Mouse (Mus musculus) neural tube, embryonic 14.5 days (tissue): Measurements from ENCODE around the gene Dner. TPM values are rescaled to one million over a fixed set of nuclear protein-coding genes. Genes with fewer than 3 reads are reported as not detected.
A peak's percentile ranks its signal among the peaks of the same experiment; 100 is the strongest.

Experiments
- ATAC-seq: fragments of 200-750 bp; cut with Nextera tagmentation; 2 replicates; pipeline ENCODE4 v1.8.0; 2017; ENCODE audit warnings: low read depth, mild to moderate bottlenecking, moderate TSS enrichment, moderate library complexity
- H3K27ac ChIP-seq: fragments of 300-500 bp; sonication (generic); 2 replicates; pipeline ENCODE4 v1.5.1; 2014; ENCODE audit warnings: low read depth, mild to moderate bottlenecking, control low read depth, low read length, moderate library complexity, mixed read lengths
- H3K27me3 ChIP-seq: fragments of 300-500 bp; sonication (generic); 2 replicates; pipeline ENCODE4 v1.6.1; 2014; ENCODE audit warnings: low read length; ENCODE audit not compliant: control insufficient read depth, insufficient read depth
- H3K36me3 ChIP-seq: fragments of 300-500 bp; sonication (generic); 2 replicates; pipeline ENCODE4 v1.6.1; 2014; ENCODE audit warnings: low read length, mixed read lengths; ENCODE audit not compliant: control insufficient read depth, insufficient read depth
- H3K4me1 ChIP-seq: fragments of 300-500 bp; sonication (generic); 2 replicates; pipeline ENCODE4 v1.6.1; 2014; ENCODE audit warnings: low read length; ENCODE audit not compliant: control insufficient read depth, insufficient read depth
- H3K4me2 ChIP-seq: fragments of 300-500 bp; sonication (generic); 2 replicates; pipeline ENCODE4 v1.6.1; 2014; ENCODE audit warnings: mild to moderate bottlenecking, low read depth, low read length, control low read depth
- H3K4me3 ChIP-seq: fragments of 300-500 bp; sonication (generic); 2 replicates; pipeline ENCODE4 v1.5.1; 2014; ENCODE audit warnings: low read depth, low read length, control low read depth, mixed read lengths
- H3K9ac ChIP-seq: fragments of 300-500 bp; sonication (generic); replicated peaks from 2 replicates; pipeline ENCODE4 v1.6.1; 2014; ENCODE audit warnings: low read depth, mild to moderate bottlenecking, control low read depth, low read length, mixed read lengths
- H3K9me3 ChIP-seq: fragments of 300-500 bp; sonication (generic); 2 replicates; pipeline ENCODE4 v1.6.1; 2016; ENCODE audit warnings: low read length; ENCODE audit not compliant: control insufficient read depth
- WGBS: fragments of 180-500 bp; shearing (Covaris S2); extraction: QIAGEN DNeasy Blood & Tissue Kit; methylation state at CpG from one replicate; pipeline ENCODE4 v1.1.7; 2014; 5-methylcytosine and 5-hydroxymethylcytosine counted together
- polyA plus RNA-seq: library from polyadenylated mRNA; unstranded; fragments of >200 nt; fragmentation: Nextera tagmentation; extraction: Ambion mirVana; gene quantifications from 2 replicates; pipeline ENCODE4 v1.2.1, GENCODE M21; 2014

Dner gene
- polyA plus RNA-seq, 1 experiment from 2014 or later, result 342 TPM

DNA sequence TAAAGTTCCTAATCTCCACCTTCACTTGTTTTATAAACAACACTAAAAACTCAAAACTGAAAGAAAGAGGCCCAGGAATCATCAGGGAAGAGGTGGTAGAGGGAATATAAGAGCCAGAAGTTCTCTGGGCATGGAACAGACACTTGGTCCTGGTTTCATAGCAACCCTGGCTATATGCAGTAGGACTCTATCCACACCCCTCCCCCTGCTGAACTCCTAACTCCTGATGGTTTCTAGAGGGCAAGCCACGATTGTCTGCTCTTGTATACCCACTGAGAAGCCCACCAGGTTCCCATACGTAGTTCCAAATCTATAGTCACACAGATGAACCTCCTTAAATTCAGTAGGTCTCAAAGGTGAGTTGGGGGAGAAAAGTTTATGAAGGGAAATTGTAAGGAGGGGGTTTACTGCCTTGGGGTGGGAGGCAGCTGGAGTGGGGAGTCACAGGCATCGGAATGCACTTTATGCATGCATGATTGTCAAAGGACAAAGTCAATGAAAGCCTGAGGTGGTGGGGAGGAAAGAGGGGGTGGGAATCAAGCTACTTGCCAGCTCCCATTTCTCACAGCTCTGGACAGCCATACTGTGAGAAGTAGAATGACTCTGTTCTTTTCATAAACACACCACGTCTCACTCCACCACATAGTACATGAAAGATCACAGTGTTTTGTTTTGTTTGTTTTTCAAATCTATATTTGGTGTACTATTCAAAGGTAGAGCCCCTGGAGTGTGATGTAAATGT lies 31.5 kb downstream of the Dner start:
- no peaks in the 10 kb centered on the region for H3K27me3 ChIP-seq
- no peak overlapping the region for H3K4me2 ChIP-seq
- no peak overlapping the region for H3K4me3 ChIP-seq
- no peaks in the 10 kb centered on the region for H3K9me3 ChIP-seq
- peaks cover 13% of the 10 kb centered on the region; the same call in 1 of the 2 replicates for H3K4me1 ChIP-seq
- H3K27ac ChIP-seq, result no peak overlapping the region
- no peaks in the 10 kb centered on the region for H3K36me3 ChIP-seq
- H3K9ac ChIP-seq, result no peak overlapping the region
- WGBS, result 20% methylated on average over 4 of the region's 4 CpGs
- peak; percentile 75 for ATAC-seq

DNA sequence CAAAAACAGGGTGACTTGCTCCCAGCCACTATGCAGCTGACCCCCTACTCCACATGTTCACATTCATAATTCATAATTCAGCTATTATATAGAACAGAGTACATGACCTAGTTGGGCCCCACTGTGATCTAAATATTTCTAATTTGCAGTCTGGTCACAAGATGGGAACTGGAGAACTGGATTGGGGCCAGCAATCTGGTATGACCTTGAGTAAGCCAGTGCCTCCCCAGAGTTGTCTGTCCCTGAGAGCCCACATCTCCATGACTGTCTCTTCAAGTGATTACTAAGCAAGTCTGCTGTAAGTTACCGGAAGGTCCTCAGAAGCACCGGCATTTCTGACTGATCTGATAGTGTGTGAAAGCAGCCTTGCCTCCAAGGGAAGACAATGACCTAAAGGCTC lies 49.2 kb downstream of the Dner start:
- WGBS, result 89% methylated on average over 2 of the region's 2 CpGs
- H3K27ac ChIP-seq, result no peak overlapping the region
- no peak overlapping the region for H3K4me3 ChIP-seq
- H3K27me3 ChIP-seq, result no peaks in the 10 kb centered on the region
- H3K36me3 ChIP-seq, result no peaks in the 10 kb centered on the region
- no peak overlapping the region for H3K4me2 ChIP-seq
- H3K9me3 ChIP-seq, result no peaks in the 10 kb centered on the region
- ATAC-seq, result no peak
- H3K9ac ChIP-seq, result no peak overlapping the region
- H3K4me1 ChIP-seq, result no peaks in the 10 kb centered on the region

DNA sequence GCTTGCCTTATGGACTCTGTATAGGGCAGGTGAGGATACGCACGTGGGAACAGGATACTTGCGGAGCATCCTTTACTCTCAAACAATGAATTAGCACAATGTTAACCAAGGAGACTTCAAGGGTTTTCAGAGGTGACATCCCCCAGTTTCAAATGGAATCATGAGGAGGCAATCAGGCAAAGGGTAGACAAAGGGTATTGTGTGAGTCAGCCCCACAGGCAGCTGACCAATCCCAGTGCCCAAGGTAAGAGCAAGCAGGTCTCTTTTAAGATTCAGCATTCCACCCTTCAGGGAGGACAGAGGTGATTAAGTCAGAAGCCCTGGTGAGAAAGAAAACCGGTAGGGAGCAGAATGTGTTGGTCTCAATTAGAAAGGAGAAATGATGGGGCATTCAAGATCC lies 55.6 kb downstream of the Dner start:
- no peak overlapping the region for H3K4me2 ChIP-seq
- no peak overlapping the region for H3K4me3 ChIP-seq
- no peaks in the 10 kb centered on the region for H3K36me3 ChIP-seq
- H3K4me1 ChIP-seq, result peaks cover 11% of the 10 kb centered on the region; the same call in 1 of the 2 replicates
- H3K27me3 ChIP-seq, result no peaks in the 10 kb centered on the region
- no peaks in the 10 kb centered on the region for H3K9me3 ChIP-seq
- 61% methylated on average over 4 of the region's 4 CpGs for WGBS
- H3K27ac ChIP-seq, result no peak overlapping the region
- ATAC-seq, result no peak
- no peak overlapping the region for H3K9ac ChIP-seq

DNA sequence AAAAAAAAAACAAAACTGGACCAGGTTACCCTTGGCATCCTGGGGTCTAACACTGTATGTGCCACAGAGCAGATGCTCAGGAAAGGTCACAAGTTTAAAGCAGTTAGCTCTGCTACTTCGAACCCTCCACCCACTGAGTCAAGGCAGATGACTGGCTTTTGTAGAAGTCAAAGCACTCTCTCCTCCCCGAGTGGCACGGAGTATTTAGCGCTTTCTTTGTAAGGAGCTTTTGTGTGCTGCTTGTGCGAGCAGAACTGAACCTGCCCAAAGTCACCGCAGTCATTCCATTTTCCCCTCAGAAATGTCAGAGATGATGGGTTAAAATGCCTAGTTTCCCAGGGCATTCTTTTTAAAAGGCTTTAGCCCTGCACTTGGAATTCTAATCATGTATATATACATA lies 59.1 kb downstream of the Dner start:
- no peak for ATAC-seq
- no peak overlapping the region for H3K4me2 ChIP-seq
- H3K4me3 ChIP-seq, result no peak overlapping the region
- no peak overlapping the region for H3K9ac ChIP-seq
- no peaks in the 10 kb centered on the region for H3K9me3 ChIP-seq
- H3K27ac ChIP-seq, result no peak overlapping the region
- peaks cover 11% of the 10 kb centered on the region; the same call in 1 of the 2 replicates for H3K4me1 ChIP-seq
- H3K27me3 ChIP-seq, result no peaks in the 10 kb centered on the region
- WGBS, result 10% methylated on average over 6 of the region's 6 CpGs
- no peaks in the 10 kb centered on the region for H3K36me3 ChIP-seq

DNA sequence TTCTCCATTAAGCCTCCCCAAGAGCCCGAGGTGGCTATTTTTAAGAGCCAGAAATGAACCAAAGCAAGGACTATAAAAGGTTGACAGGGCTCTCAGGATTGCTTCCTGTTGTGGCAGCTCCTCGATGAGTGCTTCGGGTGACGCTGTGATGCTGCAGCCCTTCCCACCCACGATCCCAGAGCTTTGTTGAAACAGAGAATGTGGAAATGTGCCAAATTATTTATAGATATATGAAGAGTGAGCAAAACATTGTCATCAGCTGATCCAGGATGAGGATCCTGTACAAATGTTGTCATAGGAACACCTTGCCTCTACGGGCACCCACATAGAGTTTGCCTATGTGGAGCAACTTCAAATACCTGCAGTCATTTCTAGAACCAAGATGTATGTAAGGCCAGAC lies 67.8 kb downstream of the Dner start:
- no peak overlapping the region for H3K4me2 ChIP-seq
- no peak for ATAC-seq
- no peak overlapping the region for H3K4me3 ChIP-seq
- WGBS, result 77% methylated on average over 6 of the region's 6 CpGs
- peaks cover 5% of the 10 kb centered on the region; the same call in 1 of the 2 replicates for H3K4me1 ChIP-seq
- no peaks in the 10 kb centered on the region for H3K36me3 ChIP-seq
- H3K9ac ChIP-seq, result no peak overlapping the region
- no peak overlapping the region for H3K27ac ChIP-seq
- no peaks in the 10 kb centered on the region for H3K9me3 ChIP-seq
- H3K27me3 ChIP-seq, result no peaks in the 10 kb centered on the region

DNA sequence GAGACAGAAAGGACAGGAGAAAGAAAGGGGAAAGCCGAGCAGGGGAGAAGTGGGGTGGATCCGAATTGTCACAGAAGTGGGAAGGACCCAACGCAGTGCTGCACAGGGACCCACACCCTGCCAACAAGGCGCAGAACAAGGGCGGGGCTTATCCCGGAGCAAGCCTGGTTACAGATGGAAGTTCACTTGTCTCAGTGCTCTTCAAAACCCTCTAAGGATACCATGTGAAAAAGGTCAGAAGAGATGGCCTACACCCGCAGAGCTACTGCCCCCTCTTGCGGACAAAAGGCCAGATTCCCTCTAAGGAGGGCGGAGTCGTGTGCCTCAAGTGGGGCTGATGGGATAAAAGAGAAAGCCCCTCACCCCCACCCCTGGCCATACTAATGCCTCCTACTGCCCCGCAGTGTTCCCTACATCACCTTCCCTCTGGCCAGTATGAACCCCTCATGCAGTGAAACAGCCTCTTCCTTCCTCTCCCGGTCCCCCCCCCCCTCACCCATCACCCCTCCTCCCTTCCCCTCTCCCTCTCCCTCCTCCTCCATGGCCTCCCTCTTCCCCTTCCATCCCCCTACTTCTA lies 73.0 kb downstream of the Dner start:
- Histone ChIP-seq H3K4me3 (no peak overlapping the region), H3K4me2 (no peak overlapping the region), H3K9me3 (no peaks in the 10 kb centered on the region), H3K36me3 (no peaks in the 10 kb centered on the region), H3K9ac (no peak overlapping the region), H3K27ac (peak overlapping the region; percentile 34; the same call in 1 of the 2 replicates), H3K27me3 (no peaks in the 10 kb centered on the region), H3K4me1 (peaks cover 33% of the 10 kb centered on the region)
- ATAC-seq, result peak; percentile 16; the same call in 1 of the 2 replicates
- 32% methylated on average over 11 of the region's 12 CpGs for WGBS

DNA sequence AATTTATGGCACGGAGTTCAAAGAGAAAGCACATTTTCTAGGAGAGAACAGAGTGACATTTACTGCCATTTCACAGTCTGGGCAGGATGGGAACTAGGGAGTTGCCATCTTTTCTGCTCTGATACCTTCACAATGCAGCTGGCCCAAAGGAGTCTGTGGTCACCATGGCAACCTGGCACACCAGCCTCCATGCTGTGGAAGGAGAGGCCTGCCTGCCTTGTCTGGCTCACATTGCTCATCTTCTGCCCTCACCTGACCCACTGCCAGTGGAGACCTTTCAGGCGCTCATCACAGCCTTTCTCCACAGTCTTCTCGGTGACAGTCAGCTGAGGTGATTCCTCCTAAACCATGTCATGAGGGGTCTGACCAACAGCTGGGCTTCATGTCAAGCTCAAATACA lies 74.7 kb downstream of the Dner start:
- Histone ChIP-seq H3K27me3 (no peaks in the 10 kb centered on the region), H3K9me3 (no peaks in the 10 kb centered on the region), H3K4me2 (no peak overlapping the region), H3K4me1 (peaks cover 40% of the 10 kb centered on the region), H3K4me3 (no peak overlapping the region), H3K9ac (peak overlapping the region; percentile 22), H3K36me3 (no peaks in the 10 kb centered on the region), H3K27ac (peak overlapping the region; percentile 81)
- peak; percentile 92 for ATAC-seq
- 18% methylated on average over 3 of the region's 3 CpGs for WGBS

DNA sequence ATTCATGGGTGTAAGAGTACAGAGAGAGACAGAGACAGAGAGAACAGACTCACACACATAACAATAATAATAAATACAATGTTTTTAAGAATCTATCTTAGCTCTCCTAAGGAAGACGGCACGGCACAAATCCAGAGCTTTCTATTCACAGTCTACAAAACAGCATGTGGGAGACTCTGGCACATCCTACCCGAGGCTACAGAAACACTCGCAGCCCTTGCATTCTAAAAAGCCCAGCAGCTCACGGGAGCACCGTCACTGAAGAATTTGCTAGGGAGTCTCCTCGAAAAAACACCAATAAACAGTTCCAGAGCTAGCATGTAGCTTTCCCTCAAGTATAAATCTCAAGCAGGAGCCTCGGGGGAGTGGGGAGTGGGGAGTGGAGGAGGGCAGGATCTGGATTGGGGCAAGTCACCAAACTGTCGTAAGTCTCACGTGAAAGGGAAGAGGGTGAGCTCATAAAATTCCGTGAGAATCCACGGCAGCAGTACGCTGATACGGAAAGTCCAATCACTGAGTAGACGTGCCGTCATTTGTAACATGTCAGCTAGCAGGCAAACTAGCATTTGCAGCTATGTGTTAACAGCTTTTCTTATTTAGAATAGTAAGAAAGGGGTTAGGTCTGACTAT lies 76.8 kb downstream of the Dner start:
- H3K27ac ChIP-seq, result peak overlapping the region; percentile 64
- H3K9me3 ChIP-seq, result no peaks in the 10 kb centered on the region
- ATAC-seq, result no peak
- no peaks in the 10 kb centered on the region for H3K36me3 ChIP-seq
- WGBS, result 22% methylated on average over 16 of the region's 16 CpGs
- no peak overlapping the region for H3K4me3 ChIP-seq
- H3K4me2 ChIP-seq, result peak overlapping the region; percentile 36; the same call in 1 of the 2 replicates
- no peaks in the 10 kb centered on the region for H3K27me3 ChIP-seq
- peaks cover 41% of the 10 kb centered on the region for H3K4me1 ChIP-seq
- H3K9ac ChIP-seq, result 0 out of 2 replicates have a peak overlapping the region, but pooled peaks have one; percentile 21

DNA sequence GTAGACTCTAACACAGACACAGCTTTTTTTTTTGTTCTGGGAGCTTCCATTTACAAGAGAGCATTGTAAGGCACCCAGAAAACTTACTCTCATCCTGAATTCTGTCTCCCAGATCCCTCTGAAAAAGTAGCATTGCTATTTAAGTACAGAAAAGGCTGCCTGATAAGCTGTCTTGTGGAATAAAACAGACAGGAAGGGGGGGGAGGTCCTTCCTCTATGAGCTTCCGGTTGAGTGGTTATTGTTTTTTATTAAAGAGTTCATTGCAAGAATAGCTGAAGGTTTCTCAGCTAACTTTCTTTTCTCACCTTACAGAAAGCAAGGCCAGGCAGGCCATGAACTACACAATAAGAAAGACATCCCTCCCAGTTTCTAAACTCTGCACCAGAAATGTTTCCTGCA lies 77.9 kb downstream of the Dner start:
- Histone ChIP-seq H3K4me2 (no peak overlapping the region), H3K9ac (no peak overlapping the region), H3K9me3 (no peaks in the 10 kb centered on the region), H3K4me3 (no peak overlapping the region), H3K4me1 (peaks cover 45% of the 10 kb centered on the region), H3K27ac (no peak overlapping the region), H3K27me3 (no peaks in the 10 kb centered on the region), H3K36me3 (no peaks in the 10 kb centered on the region)
- WGBS, result 82% methylated on average over 1 of the region's 1 CpGs
- ATAC-seq, result no peak
